Mouse (Mus musculus) ES-Bruce4 (cell line): Measurements from ENCODE around the gene Ost4.

Experiments
- CTCF ChIP-seq: IDR thresholded peaks from one replicate; pipeline ENCODE4 v1.8.1; 2011; ENCODE audit warnings: low read depth, low read length
- EP300 ChIP-seq: IDR thresholded peaks from 2 replicates; pipeline ENCODE4 v1.6.1; 2011; ENCODE audit warnings: low read depth, low read length; ENCODE audit not compliant: insufficient read depth
- POLR2A ChIP-seq: IDR thresholded peaks from one replicate; pipeline ENCODE4 v1.8.1; 2011; ENCODE audit warnings: low read length; ENCODE audit not compliant: insufficient read depth

GRCm38 (mm10) chr5:30915456-30915855, 7.9 kb upstream of the Ost4 start:
- TF ChIP-seq POLR2A, result no peak
- no peak for TF ChIP-seq CTCF
- no peak for TF ChIP-seq EP300
